Mouse (Mus musculus) midbrain, embryonic 16.5 days (tissue): ENCODE data around the gene Ckap2. TPM values are rescaled to one million over a fixed set of nuclear protein-coding genes. Genes with fewer than 3 reads are reported as not detected.
A peak's percentile ranks its signal among the peaks of the same experiment; 100 is the strongest.

ENCODE experiments used
- ATAC-seq: fragments of 200-750 bp; cut with Nextera tagmentation; 2 replicates; pipeline ENCODE4 v1.8.0; 2017; ENCODE audit warnings: moderate TSS enrichment
- H3K27ac ChIP-seq: fragments of 300-500 bp; sonication (generic); 2 replicates; pipeline ENCODE4 v1.5.1; 2014; ENCODE audit warnings: mild to moderate bottlenecking, low read length, mixed read lengths
- H3K27me3 ChIP-seq: fragments of 300-500 bp; sonication (generic); 2 replicates; pipeline ENCODE4 v1.6.1; 2014; ENCODE audit warnings: low read depth, low read length, mixed read lengths; ENCODE audit not compliant: control insufficient read depth, insufficient read depth
- H3K36me3 ChIP-seq: fragments of 300-500 bp; sonication (generic); 2 replicates; pipeline ENCODE4 v1.6.1; 2014; ENCODE audit warnings: mild to moderate bottlenecking, low read length, moderate library complexity, mixed read lengths; ENCODE audit not compliant: control insufficient read depth, insufficient read depth
- H3K4me1 ChIP-seq: fragments of 300-500 bp; sonication (generic); 2 replicates; pipeline ENCODE4 v1.6.1; 2014; ENCODE audit warnings: mild to moderate bottlenecking, low read length, mixed read lengths; ENCODE audit not compliant: control insufficient read depth, insufficient read depth
- H3K4me2 ChIP-seq: fragments of 300-500 bp; sonication (generic); 2 replicates; pipeline ENCODE4 v1.6.1; 2014; ENCODE audit warnings: mild to moderate bottlenecking, low read length, mixed read lengths
- H3K4me3 ChIP-seq: fragments of 300-500 bp; sonication (generic); 2 replicates; pipeline ENCODE4 v1.5.1; 2014; ENCODE audit warnings: low read depth, mild to moderate bottlenecking, low read length, moderate library complexity, mixed read lengths
- H3K9ac ChIP-seq: fragments of 300-500 bp; sonication (generic); 2 replicates; pipeline ENCODE4 v1.6.1; 2014; ENCODE audit warnings: low read depth, low read length, mixed read lengths
- H3K9me3 ChIP-seq: fragments of 300-500 bp; sonication (generic); replicated peaks from 2 replicates; pipeline ENCODE4 v1.6.1; 2014; ENCODE audit warnings: mild to moderate bottlenecking, low read length, mixed read lengths; ENCODE audit not compliant: control insufficient read depth, poor library complexity, severe bottlenecking
- WGBS: fragments of 180-500 bp; shearing (Covaris S2); extraction: QIAGEN DNeasy Blood & Tissue Kit; methylation state at CpG from one replicate; pipeline ENCODE4 v1.1.7; 2014; 5-methylcytosine and 5-hydroxymethylcytosine counted together
- polyA plus RNA-seq: library from polyadenylated mRNA; unstranded; fragments of >200 nt; fragmentation: Nextera tagmentation; extraction: Ambion mirVana; gene quantifications from 2 replicates; pipeline ENCODE4 v1.2.1, GENCODE M21; 2015

The Ckap2 gene
- 6.6 and 8.4 TPM in 2 replicates for polyA plus RNA-seq

GRCm38 (mm10) chr8:22185431-22186397, at the start of gene Ckap2:
Gene Ckap2, minus strand, starts transcription at chr8:22185819.
- Histone ChIP-seq H3K4me3 (peak within 1 kb of the TSS; percentile 72), H3K4me2 (peak within 1 kb of the TSS; percentile 77), H3K27me3 (no peaks in the 10 kb centered on the region), H3K27ac (peak within 1 kb of the TSS; percentile 78), H3K36me3 (no peaks in the 10 kb centered on the region), H3K4me1 (peaks cover 6% of the 10 kb centered on the region), H3K9me3 (no peaks in the 10 kb centered on the region), H3K9ac (peak within 1 kb of the TSS; percentile 69)
- 2% methylated on average over 63 of the region's 63 CpGs for WGBS
- peak; percentile 99 for ATAC-seq

GRCm38 (mm10) chr8:22228621-22229020, 43.0 kb upstream of the Ckap2 start:
- peaks cover 6% of the 10 kb centered on the region for H3K4me1 ChIP-seq
- no peaks in the 10 kb centered on the region for H3K9me3 ChIP-seq
- 31% methylated on average over 7 of the region's 7 CpGs for WGBS
- no peak for ATAC-seq
- H3K4me3 ChIP-seq, result no peak overlapping the region
- H3K27me3 ChIP-seq, result peaks cover 12% of the 10 kb centered on the region
- no peak overlapping the region for H3K9ac ChIP-seq
- H3K27ac ChIP-seq, result no peak overlapping the region
- no peak overlapping the region for H3K4me2 ChIP-seq
- no peaks in the 10 kb centered on the region for H3K36me3 ChIP-seq

- Histone ChIP-seq H3K9ac (peak within 1 kb of the TSS; percentile 72), H3K27ac (no peak within 1 kb of the TSS), H3K9me3 (no peaks in the 10 kb centered on the region), H3K36me3 (no peaks in the 10 kb centered on the region; the same call in 1 of the 2 replicates), H3K27me3 (peaks cover 12% of the 10 kb centered on the region), H3K4me3 (peak within 1 kb of the TSS; percentile 59), H3K4me2 (peak within 1 kb of the TSS; percentile 98), H3K4me1 (peaks cover 6% of the 10 kb centered on the region)
- peak; percentile 87 for ATAC-seq
- WGBS, result under 1% methylated on average over 32 of the region's 39 CpGs
These were observed 41.6 kb upstream of the Ckap2 start, which contains the start of gene Thsd1 for GRCm38 (mm10) chr8:22227061-22227877. Gene Thsd1, plus strand, starts transcription at chr8:22227313.

GRCm38 (mm10) chr8:22226361-22226760, 40.7 kb upstream of the Ckap2 start:
- Histone ChIP-seq H3K9ac (no peak overlapping the region), H3K4me3 (no peak overlapping the region), H3K36me3 (no peaks in the 10 kb centered on the region; the same call in 1 of the 2 replicates), H3K27ac (no peak overlapping the region), H3K4me2 (no peak overlapping the region), H3K9me3 (no peaks in the 10 kb centered on the region), H3K4me1 (peaks cover 6% of the 10 kb centered on the region), H3K27me3 (peaks cover 12% of the 10 kb centered on the region)
- 67% methylated on average over 8 of the region's 8 CpGs for WGBS
- no peak for ATAC-seq

- Histone ChIP-seq H3K27me3 (no peaks in the 10 kb centered on the region), H3K4me3 (no peak overlapping the region), H3K4me2 (no peak overlapping the region), H3K9me3 (no peaks in the 10 kb centered on the region), H3K9ac (no peak overlapping the region), H3K27ac (no peak overlapping the region), H3K36me3 (peaks cover 45% of the 10 kb centered on the region), H3K4me1 (no peaks in the 10 kb centered on the region)
- no peak for ATAC-seq
- WGBS, result 99% methylated on average over 10 of the region's 10 CpGs
These were observed 29.2 kb upstream of the Ckap2 start for GRCm38 (mm10) chr8:22214826-22215225.

GRCm38 (mm10) chr8:22209012-22209411, 23.4 kb upstream of the Ckap2 start:
- Histone ChIP-seq H3K9ac (no peak overlapping the region), H3K4me3 (no peak overlapping the region), H3K4me2 (no peak overlapping the region), H3K36me3 (peaks cover 31% of the 10 kb centered on the region), H3K4me1 (no peaks in the 10 kb centered on the region), H3K27me3 (no peaks in the 10 kb centered on the region), H3K27ac (no peak overlapping the region), H3K9me3 (no peaks in the 10 kb centered on the region)
- 59% methylated on average over 5 of the region's 5 CpGs for WGBS
- no peak for ATAC-seq

GRCm38 (mm10) chr8:22207535-22207934, 21.9 kb upstream of the Ckap2 start:
- Histone ChIP-seq H3K36me3 (peaks cover 30% of the 10 kb centered on the region), H3K27ac (no peak overlapping the region), H3K4me3 (no peak overlapping the region), H3K4me1 (no peaks in the 10 kb centered on the region), H3K9me3 (no peaks in the 10 kb centered on the region), H3K4me2 (no peak overlapping the region), H3K9ac (no peak overlapping the region), H3K27me3 (no peaks in the 10 kb centered on the region)
- WGBS, result 86% methylated on average over 4 of the region's 4 CpGs
- ATAC-seq, result no peak

GRCm38 (mm10) chr8:22199481-22199880, 13.9 kb upstream of the Ckap2 start:
- 96% methylated on average over 8 of the region's 8 CpGs for WGBS

More at GRCm38 (mm10) chr8:22199481-22199880, 13.9 kb upstream of the Ckap2 start:
- Histone ChIP-seq H3K36me3 (peaks cover 14% of the 10 kb centered on the region; the same call in 1 of the 2 replicates), H3K27ac (no peak overlapping the region), H3K4me1 (peaks cover 6% of the 10 kb centered on the region), H3K9me3 (no peaks in the 10 kb centered on the region; the same call in 1 of the 2 replicates), H3K4me3 (no peak overlapping the region), H3K9ac (no peak overlapping the region), H3K27me3 (no peaks in the 10 kb centered on the region), H3K4me2 (no peak overlapping the region)
- no peak for ATAC-seq
